Mouse (Mus musculus): ENCODE data around the gene Rnf215. TPM values are rescaled to one million over a fixed set of nuclear protein-coding genes. Genes with fewer than 3 reads are reported as not detected.
"Not testable (repeated sequence)": the region's sequence is repeated elsewhere in the genome, so short reads cannot be mapped to it uniquely, and the experiment has no call there.

Rnf215 gene
- polyA plus RNA-seq, 1 experiment from 2014 or later: 5.0 TPM

GRCm38 (mm10) chr11:4113970-4114369 is 21.0 kb upstream of the Rnf215 start:
- Histone ChIP-seq H3K4me1 (replicated peaks) (peaks cover 45% of the 10 kb centered on the region), H3K4me2 (no peak overlapping the region), H3K36me3 (replicated peaks) (peaks cover 8% of the 10 kb centered on the region), H3K27ac (replicated peaks) (no peak overlapping the region), H3K4me3 (replicated peaks) (no peak overlapping the region), H3K9me3 (replicated peaks) (no peaks in the 10 kb centered on the region), H3K9ac (no peak overlapping the region), H3K27me3 (peaks cover 28% of the 10 kb centered on the region)
- ATAC-seq (ENCODE audit: insufficient read depth): no peak
- 36% methylated on average over 6 of the region's 6 CpGs for WGBS (ENCODE audit: insufficient replicate concordance)

- Histone ChIP-seq H3K4me1 (replicated peaks) (peaks cover 50% of the 10 kb centered on the region), H3K27me3 (peaks cover 33% of the 10 kb centered on the region)
- H3K36me3 ChIP-seq (replicated peaks); H3K4me3 ChIP-seq (replicated peaks); H3K9me3 ChIP-seq (replicated peaks); H3K27ac ChIP-seq (replicated peaks); ATAC-seq (ENCODE audit: insufficient read depth); H3K4me2 ChIP-seq; H3K9ac ChIP-seq: not testable (repeated sequence)
- 59% methylated on average over 6 of the region's 6 CpGs for WGBS (ENCODE audit: insufficient replicate concordance)
These were observed 20.5 kb upstream of the Rnf215 start for GRCm38 (mm10) chr11:4114541-4114940.

GRCm38 (mm10) chr11:4115407-4115806 is 19.6 kb upstream of the Rnf215 start:
- H3K27me3 ChIP-seq: peaks cover 42% of the 10 kb centered on the region
- H3K9ac ChIP-seq: no peak overlapping the region
- no peaks in the 10 kb centered on the region for H3K9me3 ChIP-seq (replicated peaks)
- 81% methylated on average over 4 of the region's 4 CpGs for WGBS (ENCODE audit: insufficient replicate concordance)
- peaks cover 53% of the 10 kb centered on the region for H3K4me1 ChIP-seq (replicated peaks)
- H3K36me3 ChIP-seq (replicated peaks): peaks cover 2% of the 10 kb centered on the region
- no peak overlapping the region for H3K4me2 ChIP-seq
- no peak overlapping the region for H3K4me3 ChIP-seq (replicated peaks)
- no peak for ATAC-seq (ENCODE audit: insufficient read depth)
- no peak overlapping the region for H3K27ac ChIP-seq (replicated peaks)

- no peaks in the 10 kb centered on the region for H3K9me3 ChIP-seq (replicated peaks)
- no peaks in the 10 kb centered on the region for H3K36me3 ChIP-seq (replicated peaks)
- H3K27me3 ChIP-seq: peaks cover 54% of the 10 kb centered on the region
- H3K4me1 ChIP-seq (replicated peaks): peaks cover 53% of the 10 kb centered on the region
- H3K4me2 ChIP-seq: peak overlapping the region; percentile 81
- ATAC-seq (ENCODE audit: insufficient read depth): peak; percentile 53
- H3K9ac ChIP-seq: peak overlapping the region; percentile 58; the same call in 1 of the 2 replicates
- WGBS (ENCODE audit: insufficient replicate concordance): 26% methylated on average over 11 of the region's 11 CpGs
- peak overlapping the region; percentile 65 for H3K4me3 ChIP-seq (replicated peaks)
- peak overlapping the region; percentile 51; the same call in 1 of the 2 replicates for H3K27ac ChIP-seq (replicated peaks)
These were observed 18.4 kb upstream of the Rnf215 start for GRCm38 (mm10) chr11:4116458-4117141.

GRCm38 (mm10) chr11:4117372-4118071 is 17.5 kb upstream of the Rnf215 start:
- H3K9ac ChIP-seq: peak overlapping the region; percentile 58

GRCm38 (mm10) chr11:4118081-4118921 is 16.7 kb upstream of the Rnf215 start:
- H3K4me1 ChIP-seq (replicated peaks): peaks cover 53% of the 10 kb centered on the region
- H3K27me3 ChIP-seq: peaks cover 53% of the 10 kb centered on the region
- H3K36me3 ChIP-seq (replicated peaks): no peaks in the 10 kb centered on the region
- H3K9ac ChIP-seq: peak overlapping the region; percentile 58
- peak overlapping the region; percentile 81 for H3K4me2 ChIP-seq
- H3K4me3 ChIP-seq (replicated peaks): peak overlapping the region; percentile 65
- WGBS (ENCODE audit: insufficient replicate concordance): 3% methylated on average over 41 of the region's 41 CpGs
- H3K27ac ChIP-seq (replicated peaks): peak overlapping the region; percentile 59
- ATAC-seq (ENCODE audit: insufficient read depth): peak; percentile 40
- no peaks in the 10 kb centered on the region for H3K9me3 ChIP-seq (replicated peaks)

More at GRCm38 (mm10) chr11:4117372-4118071, 17.5 kb upstream of the Rnf215 start:
- peaks cover 50% of the 10 kb centered on the region for H3K4me1 ChIP-seq (replicated peaks)
- H3K4me2 ChIP-seq: peak overlapping the region; percentile 81
- peak; percentile 56 for ATAC-seq (ENCODE audit: insufficient read depth)
- H3K36me3 ChIP-seq (replicated peaks): no peaks in the 10 kb centered on the region
- H3K27me3 ChIP-seq: peaks cover 55% of the 10 kb centered on the region
- WGBS (ENCODE audit: insufficient replicate concordance): 7% methylated on average over 3 of the region's 3 CpGs
- H3K4me3 ChIP-seq (replicated peaks): peak overlapping the region; percentile 65
- peak overlapping the region; percentile 59 for H3K27ac ChIP-seq (replicated peaks)
- H3K9me3 ChIP-seq (replicated peaks): no peaks in the 10 kb centered on the region

GRCm38 (mm10) chr11:4119635-4120034 is 15.4 kb upstream of the Rnf215 start:
- Histone ChIP-seq H3K4me1 (replicated peaks) (peaks cover 53% of the 10 kb centered on the region), H3K36me3 (replicated peaks) (no peaks in the 10 kb centered on the region), H3K27me3 (peaks cover 51% of the 10 kb centered on the region), H3K9me3 (replicated peaks) (no peaks in the 10 kb centered on the region), H3K27ac (replicated peaks) (no peak overlapping the region), H3K9ac (no peak overlapping the region), H3K4me3 (replicated peaks) (no peak overlapping the region), H3K4me2 (no peak overlapping the region)
- no peak for ATAC-seq (ENCODE audit: insufficient read depth)
- 16% methylated on average over 5 of the region's 5 CpGs for WGBS (ENCODE audit: insufficient replicate concordance)

- ATAC-seq (ENCODE audit: insufficient read depth): no peak
- peaks cover 45% of the 10 kb centered on the region for H3K4me1 ChIP-seq (replicated peaks)
These were observed 13.3 kb upstream of the Rnf215 start for GRCm38 (mm10) chr11:4121691-4122090.

GRCm38 (mm10) chr11:4122226-4122625 is 12.8 kb upstream of the Rnf215 start:
- 54% methylated on average over 5 of the region's 5 CpGs for WGBS (ENCODE audit: insufficient replicate concordance)
- H3K36me3 ChIP-seq (replicated peaks): no peaks in the 10 kb centered on the region
- ATAC-seq (ENCODE audit: insufficient read depth): no peak

More at GRCm38 (mm10) chr11:4121691-4122090, 13.3 kb upstream of the Rnf215 start:
- Histone ChIP-seq H3K9ac (no peak overlapping the region), H3K27ac (replicated peaks) (no peak overlapping the region), H3K27me3 (peaks cover 50% of the 10 kb centered on the region), H3K36me3 (replicated peaks) (no peaks in the 10 kb centered on the region), H3K9me3 (replicated peaks) (no peaks in the 10 kb centered on the region), H3K4me2 (no peak overlapping the region), H3K4me3 (replicated peaks) (no peak overlapping the region)
- WGBS (ENCODE audit: insufficient replicate concordance): 67% methylated on average over 3 of the region's 3 CpGs

GRCm38 (mm10) chr11:4122742-4123579 is 12.0 kb upstream of the Rnf215 start, which contains the start of gene Sec14l2:
TSS of gene Sec14l2 (minus strand) at chr11:4123415.
- peaks cover 37% of the 10 kb centered on the region for H3K27me3 ChIP-seq
- 0 out of 2 replicates have a peak within 1 kb of the TSS, but pooled peaks have one; percentile 6 for H3K9ac ChIP-seq
- H3K4me1 ChIP-seq (replicated peaks): peaks cover 39% of the 10 kb centered on the region
- WGBS (ENCODE audit: insufficient replicate concordance): 38% methylated on average over 10 of the region's 10 CpGs
- no peak for ATAC-seq (ENCODE audit: insufficient read depth)
- H3K36me3 ChIP-seq (replicated peaks): no peaks in the 10 kb centered on the region
- peak within 1 kb of the TSS; percentile 24; the same call in 1 of the 2 replicates for H3K27ac ChIP-seq (replicated peaks)
- H3K4me3 ChIP-seq (replicated peaks): 0 out of 2 replicates have a peak within 1 kb of the TSS, but pooled peaks have one; percentile 0
- H3K4me2 ChIP-seq: peak within 1 kb of the TSS; percentile 31
- H3K9me3 ChIP-seq (replicated peaks): no peaks in the 10 kb centered on the region

More at GRCm38 (mm10) chr11:4122226-4122625, 12.8 kb upstream of the Rnf215 start:
- Histone ChIP-seq H3K9me3 (replicated peaks) (no peaks in the 10 kb centered on the region), H3K4me3 (replicated peaks) (no peak overlapping the region), H3K4me2 (no peak overlapping the region), H3K9ac (no peak overlapping the region), H3K27me3 (peaks cover 44% of the 10 kb centered on the region), H3K4me1 (replicated peaks) (peaks cover 40% of the 10 kb centered on the region), H3K27ac (replicated peaks) (no peak overlapping the region)
